23 mouse cellular contexts compared by ENCODE assay signal in genomic region chr3:60478433-60478832, GRCm38 (mm10).
"Had no signal": no experiment of that assay in that cellular context is flagged by ENCODE, and none has a peak within 500 bp of the region (broad histone marks: within the 10 kb centered on the region; RNA-seq: fewer than 3 reads in every experiment).

No protein-coding gene starts in this region.

- H3K27ac ChIP-seq: kidney, postnatal 0 days; layer of hippocampus, adult 2 months; limb, embryonic 10.5 days; limb, embryonic 13.5 days; liver, embryonic 12.5 days; liver, embryonic 15.5 days; lung, embryonic 15.5 days; midbrain, embryonic 12.5 days; midbrain, embryonic 15.5 days; stomach, postnatal 0 days had no signal

- ATAC-seq: liver, embryonic 12.5 days; midbrain, embryonic 15.5 days had no signal

- DNase-seq: kidney, adult 18-20 months; kidney, adult 9 months; kidney, postnatal 25 days; layer of hippocampus, adult 9-11 months; liver; lung, adult 18-20 months; lung, postnatal 14 days; lung, postnatal 4 days; right cerebral cortex, postnatal 4 days; thymus, adult 2 months; thymus, postnatal 14 days; thymus, postnatal 4 days had no signal

- H3K4me1 ChIP-seq: limb, embryonic 10.5 days; limb, embryonic 13.5 days; lung, embryonic 15.5 days; midbrain, embryonic 12.5 days; midbrain, embryonic 15.5 days had no signal

- H3K36me3 ChIP-seq: limb, embryonic 10.5 days; limb, embryonic 13.5 days; liver, embryonic 12.5 days; liver, embryonic 15.5 days; lung, embryonic 15.5 days; midbrain, embryonic 12.5 days; midbrain, embryonic 15.5 days had no signal

- H3K4me3 ChIP-seq: layer of hippocampus, adult 2 months; limb, embryonic 10.5 days; limb, embryonic 13.5 days; liver, embryonic 12.5 days; liver, embryonic 15.5 days; lung, embryonic 15.5 days; midbrain, embryonic 12.5 days; midbrain, embryonic 15.5 days; myocyte had no signal

- H3K9me3 ChIP-seq: limb, embryonic 10.5 days; limb, embryonic 13.5 days; liver, embryonic 12.5 days; liver, embryonic 15.5 days; lung, embryonic 15.5 days; midbrain, embryonic 12.5 days; midbrain, embryonic 15.5 days had no signal

- H3K27me3 ChIP-seq: limb, embryonic 13.5 days; liver, embryonic 12.5 days; liver, embryonic 15.5 days; lung, embryonic 15.5 days; midbrain, embryonic 12.5 days; midbrain, embryonic 15.5 days had no signal
